Mouse (Mus musculus) MEL (cell line): ENCODE results near the gene Usp22.

Source experiments
- CTCF ChIP-seq, 3 experiments: IDR thresholded peaks in 2 of 3; conservative IDR thresholded peaks in 1 of 3; 2 replicates each; pipeline ENCODE4 v1.5.1; 2011 to 2012; ENCODE audit warnings: low read length in 3 of 3, low read depth in 2 of 3, mild to moderate bottlenecking in 2 of 3, improper control_type of control experiment in 1 of 3, inconsistent platforms in 1 of 3, mixed read lengths in 1 of 3, moderate library complexity in 1 of 3; ENCODE audit not compliant: control insufficient read depth in 1 of 3, insufficient read depth in 1 of 3, poor library complexity in 1 of 3, severe bottlenecking in 1 of 3
- E2F4 ChIP-seq: IDR thresholded peaks from 2 replicates; pipeline ENCODE4 v1.6.1; 2011; ENCODE audit warnings: low read depth, low read length, improper control_type of control experiment, borderline replicate concordance
- HCFC1 ChIP-seq: IDR thresholded peaks from 2 replicates; pipeline ENCODE4 v1.6.1; 2012; ENCODE audit warnings: low read depth, mild to moderate bottlenecking, inconsistent platforms, low read length, improper control_type of control experiment, moderate library complexity
- MYC ChIP-seq: IDR thresholded peaks from 2 replicates; pipeline ENCODE4 v1.6.1; 2011; ENCODE audit warnings: low read depth, mild to moderate bottlenecking, low read length, improper control_type of control experiment, moderate library complexity

DNA sequence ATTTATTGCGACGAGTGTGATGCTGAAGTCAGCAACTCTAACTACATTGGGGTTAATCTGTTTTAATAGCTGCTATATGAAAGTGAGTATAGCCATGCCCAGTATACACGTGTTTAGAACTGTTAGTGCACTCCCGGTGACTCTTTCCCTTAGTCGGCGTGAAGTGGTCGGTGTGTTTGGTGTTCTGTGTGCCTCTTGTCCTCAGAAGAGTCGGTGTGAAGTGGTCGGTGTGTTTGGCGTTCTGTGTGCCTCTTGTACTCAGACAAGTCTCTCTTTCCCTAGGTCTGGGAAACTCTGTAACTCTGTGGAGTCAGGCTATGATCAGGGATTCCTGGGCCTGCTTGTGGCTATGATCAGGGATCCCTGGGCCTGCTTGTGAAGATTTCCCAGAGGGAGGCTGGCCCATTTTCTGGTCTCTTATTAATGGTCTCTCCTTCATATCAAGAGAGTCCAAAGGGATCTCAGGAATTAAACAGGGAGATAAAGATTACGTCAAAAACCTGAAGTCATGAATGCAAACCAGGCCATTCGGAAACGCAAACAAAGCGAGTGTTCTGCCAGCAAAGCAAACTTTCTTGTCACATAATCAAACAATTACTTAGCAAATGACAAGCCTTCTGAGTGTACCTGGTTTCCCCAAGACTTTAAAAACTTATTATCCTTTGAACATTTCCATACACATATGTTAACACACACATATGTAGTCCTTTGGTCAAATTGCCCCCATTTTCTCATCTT is 21.9 kb upstream of the Usp22 start:
- TF ChIP-seq CTCF (IDR thresholded peaks at IDR 0.05 in 2 of 3, conservative IDR thresholded peaks at IDR 0.05 in 1 of 3; ENCODE audit: control insufficient read depth in 1 of 3, insufficient read depth in 1 of 3, low read depth in 2 of 3, low read length in 3 of 3, poor library complexity in 1 of 3, severe bottlenecking in 1 of 3) (no peak), MYC (no peak), E2F4 (no peak), HCFC1 (no peak)
